Mouse (Mus musculus) c-Kit-positive CD71-negative TER-119-negative erythroid progenitor cells, embryonic 14.5 days (primary cell): ENCODE data around the gene Olfr374.
"Not testable (repeated sequence)": the region's sequence is repeated elsewhere in the genome, so short reads cannot be mapped to it uniquely, and the experiment has no call there.

Experiments used
- DNase-seq: peaks from one replicate; pipeline ENCODE4 v3.0.0-alpha.2; 2013; ENCODE audit warnings: low read depth

Olfr374 gene

GRCm38 (mm10) chr8:72106740-72107139 lies at the start of gene Olfr374:
Olfr374 (plus strand) TSS chr8:72107040.
- no peak for DNase-seq

GRCm38 (mm10) chr8:72057643-72058042 lies 49.2 kb upstream of the Olfr374 start:
- DNase-seq, result not testable (repeated sequence)

GRCm38 (mm10) chr8:72066819-72067399 lies 39.9 kb upstream of the Olfr374 start:
- not testable (repeated sequence) for DNase-seq

- not testable (repeated sequence) for DNase-seq
Observed at GRCm38 (mm10) chr8:72082877-72083276, 24.0 kb upstream of the Olfr374 start, which contains the start of gene Olfr373. Olfr373 (plus strand) TSS chr8:72083177.

GRCm38 (mm10) chr8:72084744-72085143 lies 22.1 kb upstream of the Olfr374 start:
- DNase-seq, result no peak

- not testable (repeated sequence) for DNase-seq
Observed at GRCm38 (mm10) chr8:72087611-72088010, 19.2 kb upstream of the Olfr374 start.

GRCm38 (mm10) chr8:72096721-72097120 lies 10.1 kb upstream of the Olfr374 start:
- DNase-seq, result not testable (repeated sequence)

GRCm38 (mm10) chr8:72099377-72100103 lies 7.3 kb upstream of the Olfr374 start:
- not testable (repeated sequence) for DNase-seq

- no peak for DNase-seq
Observed at GRCm38 (mm10) chr8:72105165-72105564, 1.7 kb upstream of the Olfr374 start.

- no peak for DNase-seq
Observed at GRCm38 (mm10) chr8:72110876-72111275, 4.0 kb downstream of the Olfr374 start.

GRCm38 (mm10) chr8:72112486-72112885 lies 5.6 kb downstream of the Olfr374 start:
- DNase-seq, result no peak

- DNase-seq, result no peak
Observed at GRCm38 (mm10) chr8:72115202-72115601, 8.4 kb downstream of the Olfr374 start.

- no peak for DNase-seq
Observed at GRCm38 (mm10) chr8:72118616-72119015, 11.8 kb downstream of the Olfr374 start.

- not testable (repeated sequence) for DNase-seq
Observed at GRCm38 (mm10) chr8:72121486-72121885, 14.6 kb downstream of the Olfr374 start.

GRCm38 (mm10) chr8:72121997-72122396 lies 15.2 kb downstream of the Olfr374 start:
- no peak for DNase-seq

- no peak for DNase-seq
Observed at GRCm38 (mm10) chr8:72127834-72128233, 21.0 kb downstream of the Olfr374 start.

- DNase-seq, result no peak
Observed at GRCm38 (mm10) chr8:72131251-72131650, 24.4 kb downstream of the Olfr374 start.

GRCm38 (mm10) chr8:72131901-72132300 lies 25.1 kb downstream of the Olfr374 start:
- DNase-seq, result no peak

- no peak for DNase-seq
Observed at GRCm38 (mm10) chr8:72132417-72132816, 25.6 kb downstream of the Olfr374 start.

- DNase-seq, result no peak
Observed at GRCm38 (mm10) chr8:72132891-72133290, 26.1 kb downstream of the Olfr374 start.

- no peak for DNase-seq
Observed at GRCm38 (mm10) chr8:72133507-72133906, 26.7 kb downstream of the Olfr374 start.

GRCm38 (mm10) chr8:72134756-72135445 lies 28.1 kb downstream of the Olfr374 start, which contains the start of gene Tpm4:
Tpm4 (plus strand) TSS chr8:72134975.
- DNase-seq, result no peak
